8 mouse cellular contexts compared by ENCODE assay signal in genomic region chr16:21422645-21423545, GRCm38 (mm10). TPM values are rescaled to one million over a fixed set of nuclear protein-coding genes. Genes with fewer than 3 reads are reported as not detected.
A peak's percentile ranks its signal among the peaks of the same experiment; 100 is the strongest.
DNase-seq lines count a peak whose midpoint lies in the region; ATAC-seq lines count a peak whose summit lies in the region.

TSS of gene Vps8 (plus strand) at chr16:21423118.

- ATAC-seq in inflammation-experienced regulatory T-cells, adult 6 months, result peak; percentile 90
- peak; percentile 96 for ATAC-seq in megakaryocyte-erythroid progenitor cell, adult 5-6 weeks (replicated peaks; ENCODE audit: low FRiP score, low TSS enrichment, poor library complexity, severe bottlenecking)

- DNase-seq in adipocyte (ENCODE audit: low spot score), result peak; percentile 92
- peak; percentile 98 for DNase-seq in embryo, embryonic 10 days (ENCODE audit: low spot score)
- peak; percentile 91 for DNase-seq in gastrocnemius, postnatal 14 days
- DNase-seq in left cerebral cortex, postnatal 10 days (ENCODE audit: extremely low spot score in 1 of 2, low spot score in 2 of 2), result peak; percentile 86 to 95
- DNase-seq in right cerebral cortex, postnatal 25 days, result peak; percentile 91
- DNase-seq in urinary bladder, postnatal 4 days (ENCODE audit: low spot score in 2 of 2), result peak; percentile 88 to 93

- intact Hi-C loops in gastrocnemius, postnatal 14 days (cut with DNase I; ENCODE audit: low total_unique reads), result no loop called here
- intact Hi-C loops in left cerebral cortex, postnatal 10 days (cut with DNase I), result no loop called here

RNA-seq across cellular contexts. Expression of gene Vps8, which starts in this region (rescaled TPM):
- 10 to 100 TPM; 10.4 to 12.6 TPM for total RNA-seq in gastrocnemius, postnatal 14 days (2021)
- 10 to 100 TPM in 2 of 3 experiments, 1 to 10 TPM in 1; 9.4 to 15.8 (median 12.9) TPM for polyA plus RNA-seq in inflammation-experienced regulatory T-cells, adult 6 months (2017; shearing (Covaris generic))
- total RNA-seq in left cerebral cortex, postnatal 10 days (2021), result 10 to 100 TPM; 57.2 to 61.5 TPM
- total RNA-seq in megakaryocyte-erythroid progenitor cell, adult 5-6 weeks (2014; fragmentation: Nextera tagmentation), result 16.0 and 35.0 TPM in 2 replicates
- total RNA-seq in megakaryocyte-erythroid progenitor cell, adult 5-6 weeks (2017), result 24.2 and 25.9 TPM in 2 replicates

Comparison
In these comparisons a context has a peak if more than half of its experiments do, and no peak if none do; other contexts are left out.
1. Peak in every context shown above with its lines: DNase-seq and ATAC-seq.